Mouse (Mus musculus) CH12.LX (cell line): ENCODE results near the gene H3f3b.

Experiments
- CHD1 ChIP-seq: IDR thresholded peaks from 2 replicates; pipeline ENCODE4 v1.6.1; 2012; ENCODE audit warnings: low read depth, low read length, improper control_type of control experiment, inconsistent platforms
- CHD2 ChIP-seq: IDR thresholded peaks from 2 replicates; pipeline ENCODE4 v1.6.1; 2011; ENCODE audit warnings: low read length, improper control_type of control experiment
- CTCF ChIP-seq, 2 experiments: IDR thresholded peaks in 1 of 2; conservative IDR thresholded peaks in 1 of 2; 2 replicates each; pipeline ENCODE4 v1.5.1; 2011 to 2012; ENCODE audit warnings: low read depth in 2 of 2, low read length in 2 of 2, improper control_type of control experiment in 1 of 2, inconsistent platforms in 1 of 2, mild to moderate bottlenecking in 1 of 2, moderate library complexity in 1 of 2
- MAFK ChIP-seq: IDR thresholded peaks from 2 replicates; pipeline ENCODE4 v1.6.1; 2011; ENCODE audit warnings: low read length, improper control_type of control experiment; ENCODE audit not compliant: insufficient replicate concordance
- MAX ChIP-seq: IDR thresholded peaks from 2 replicates; pipeline ENCODE4 v1.6.1; 2011; ENCODE audit warnings: low read length, improper control_type of control experiment
- POLR2A ChIP-seq: IDR thresholded peaks from 2 replicates; pipeline ENCODE4 v1.6.1; 2011; ENCODE audit warnings: low read depth, mild to moderate bottlenecking, improper control_type of control experiment, low read length
- RCOR1 ChIP-seq: conservative IDR thresholded peaks from 2 replicates; pipeline ENCODE4 v1.6.1; 2012; ENCODE audit warnings: low read depth, mild to moderate bottlenecking, inconsistent platforms, low read length, improper control_type of control experiment
- USF1 ChIP-seq: IDR thresholded peaks from 2 replicates; pipeline ENCODE4 v1.6.1; 2014; ENCODE audit warnings: low read depth, mild to moderate bottlenecking, inconsistent platforms, low read length, improper control_type of control experiment

GRCm38 (mm10) chr11:116004186-116004823 lies 23.5 kb downstream of the H3f3b start:
- no peak for TF ChIP-seq CTCF (conservative IDR thresholded peaks at IDR 0.05 in 1 of 2, IDR thresholded peaks at IDR 0.05 in 1 of 2; ENCODE audit: low read depth in 2 of 2, low read length in 2 of 2)
- no peak for TF ChIP-seq MAX
- TF ChIP-seq CHD2, result no peak
- no peak for TF ChIP-seq MAFK
- TF ChIP-seq POLR2A, result no peak
- no peak for TF ChIP-seq USF1
- no peak for TF ChIP-seq CHD1
- no peak for TF ChIP-seq RCOR1
